In the genomic region with DNA sequence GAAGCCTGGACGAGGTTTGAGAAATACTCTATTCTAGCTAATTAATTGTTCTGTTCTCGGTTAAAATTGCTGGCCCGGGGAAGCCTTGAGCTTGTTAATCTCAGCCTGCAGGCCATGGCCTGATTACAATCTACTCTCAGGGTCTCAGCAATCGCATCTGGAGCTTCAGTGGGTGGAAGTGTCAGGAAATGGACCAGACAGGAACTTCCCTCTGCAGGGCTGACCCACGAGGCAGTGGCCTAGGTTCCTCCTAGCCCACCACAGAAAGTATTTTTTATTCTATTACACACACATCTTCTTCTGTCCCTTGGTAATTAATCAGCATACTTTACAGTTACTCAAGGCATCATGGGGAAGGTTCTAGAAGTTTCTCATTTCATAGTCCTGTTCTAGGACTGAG, we compare ENCODE assay signal across 16 mouse cellular contexts.
DNase-seq lines count a peak whose midpoint lies in the region; ATAC-seq and TF ChIP-seq lines count a peak whose summit lies in the region.
"Had no signal": no experiment of that assay in that cellular context is flagged by ENCODE, and none has a peak within 500 bp of the region (broad histone marks: within the 10 kb centered on the region; RNA-seq: fewer than 3 reads in every experiment).

No protein-coding gene starts in this region.

- peak overlapping the region; percentile 41 for H3K27ac ChIP-seq in heart, embryonic 15.5 days
- H3K27ac ChIP-seq in layer of hippocampus, adult 2 months: peak overlapping the region; percentile 93
- peak overlapping the region; percentile 76 for H3K27ac ChIP-seq in brown adipose tissue, adult 24 weeks (replicated peaks; ENCODE audit: low read depth, low read length)
- H3K27ac ChIP-seq in limb, embryonic 12.5 days: peak overlapping the region; percentile 45
- H3K27ac ChIP-seq: forebrain, embryonic 13.5 days; liver, embryonic 13.5 days had no signal

- no peak overlapping the region for H3K4me2 ChIP-seq in heart, embryonic 15.5 days
- H3K4me2 ChIP-seq in limb, embryonic 12.5 days: no peak overlapping the region
- H3K4me2 ChIP-seq: forebrain, embryonic 13.5 days; liver, embryonic 13.5 days had no signal

- intact Hi-C loops in heart, postnatal 36 days (cut with DNase I): no loop called here

- no peak overlapping the region for H3K9ac ChIP-seq in heart, embryonic 15.5 days
- H3K9ac ChIP-seq in limb, embryonic 12.5 days (replicated peaks): no peak overlapping the region
- H3K9ac ChIP-seq: forebrain, embryonic 13.5 days; liver, embryonic 13.5 days had no signal

- DNase-seq in heart, postnatal 36 days: no peak
- no peak for DNase-seq in layer of hippocampus, adult 2 months (ENCODE audit: low spot score in 2 of 2)
- DNase-seq in layer of hippocampus, postnatal 36 days: no peak
- DNase-seq in embryo, embryonic 11 days: no peak
- DNase-seq in right cerebral cortex, postnatal 10 days (ENCODE audit: low spot score in 2 of 2): no peak
- DNase-seq: cerebellum, adult 8-10 months; liver, embryonic 13.5 days; right cerebral cortex, postnatal 25 days; thymus, postnatal 36 days had no signal

- no peaks in the 10 kb centered on the region for H3K36me3 ChIP-seq in heart, embryonic 15.5 days
- H3K36me3 ChIP-seq in limb, embryonic 12.5 days: no peaks in the 10 kb centered on the region
- H3K36me3 ChIP-seq: liver, embryonic 13.5 days had no signal

- TF ChIP-seq CTCF in layer of hippocampus, adult 2 months (conservative IDR thresholded peaks at IDR 0.05): no peak

- H3K9me3 ChIP-seq in heart, embryonic 15.5 days (replicated peaks): no peaks in the 10 kb centered on the region
- H3K9me3 ChIP-seq in limb, embryonic 12.5 days: no peaks in the 10 kb centered on the region
- H3K9me3 ChIP-seq: forebrain, embryonic 13.5 days; liver, embryonic 13.5 days; megakaryocyte, embryonic 14.5 days had no signal

- no peaks in the 10 kb centered on the region for H3K27me3 ChIP-seq in heart, embryonic 15.5 days
- no peaks in the 10 kb centered on the region; the same call in 1 of the 2 replicates for H3K27me3 ChIP-seq in limb, embryonic 12.5 days
- H3K27me3 ChIP-seq: liver, embryonic 13.5 days had no signal

- ATAC-seq in heart, embryonic 15.5 days (replicated peaks; ENCODE audit: insufficient number of reproducible peaks, insufficient read depth, low FRiP score, low read depth): no peak
- no peak for ATAC-seq in limb, embryonic 12.5 days (ENCODE audit: insufficient number of reproducible peaks, insufficient read depth, low FRiP score, low TSS enrichment, low read depth)
- ATAC-seq: activated CD4-positive, CD25-positive, alpha-beta regulatory T cell, adult 4 months; CD4-positive, CD25-positive, alpha-beta regulatory T cell, adult 4 months; forebrain, embryonic 13.5 days had no signal

- H3K4me1 ChIP-seq in heart, embryonic 15.5 days (replicated peaks): peaks cover 14% of the 10 kb centered on the region
- peaks cover 3% of the 10 kb centered on the region; the same call in 1 of the 2 replicates for H3K4me1 ChIP-seq in brown adipose tissue, adult 24 weeks (ENCODE audit: control insufficient read depth, insufficient read depth, insufficient read length, low read length)
- H3K4me1 ChIP-seq in limb, embryonic 12.5 days (replicated peaks): peaks cover 30% of the 10 kb centered on the region

- 48% methylated on average over 5 of the region's 5 CpGs for WGBS in heart, embryonic 15.5 days
- WGBS in limb, embryonic 12.5 days: 15% methylated on average over 5 of the region's 5 CpGs

- H3K4me3 ChIP-seq in heart, embryonic 15.5 days: no peak overlapping the region
- no peak overlapping the region for H3K4me3 ChIP-seq in layer of hippocampus, adult 2 months
- no peak overlapping the region for H3K4me3 ChIP-seq in brown adipose tissue, adult 24 weeks (ENCODE audit: insufficient read depth, low read depth, low read length)
- no peak overlapping the region for H3K4me3 ChIP-seq in limb, embryonic 12.5 days (replicated peaks)
- H3K4me3 ChIP-seq: forebrain, embryonic 13.5 days; liver, embryonic 13.5 days; megakaryocyte, embryonic 14.5 days had no signal

Comparison
In these comparisons a context has a peak if more than half of its experiments do, and no peak if none do; other contexts are left out.
1. H3K27ac ChIP-seq: peak in every context shown above with its lines; median percentile 93 in layer of hippocampus, adult 2 months; 76 in brown adipose tissue, adult 24 weeks; 45 in limb, embryonic 12.5 days; 41 in heart, embryonic 15.5 days.